Mouse (Mus musculus): ENCODE data around the gene Gng7.

- no peak for TF ChIP-seq CTCF (IDR thresholded peaks at IDR 0.05; ENCODE audit: extremely low read depth, insufficient read depth, low read length)
- no peak for TF ChIP-seq POLR2A (IDR thresholded peaks at IDR 0.05; ENCODE audit: extremely low read depth, insufficient read depth, low read length)
Measured at GRCm38 (mm10) chr10:81024346-81024937, 9.7 kb upstream of the Gng7 start.

Measured in cortical plate, adult 2 months (tissue).